Mouse (Mus musculus) CD4-positive helper T cell, adult 2 months (primary cell): ENCODE measurements around the gene Nlrc4.

Source experiments
- DNase-seq: peaks from one replicate; pipeline ENCODE4 v3.0.0-alpha.2; 2012; ENCODE audit warnings: low read depth, missing footprints, low spot score

Gene Nlrc4

DNA sequence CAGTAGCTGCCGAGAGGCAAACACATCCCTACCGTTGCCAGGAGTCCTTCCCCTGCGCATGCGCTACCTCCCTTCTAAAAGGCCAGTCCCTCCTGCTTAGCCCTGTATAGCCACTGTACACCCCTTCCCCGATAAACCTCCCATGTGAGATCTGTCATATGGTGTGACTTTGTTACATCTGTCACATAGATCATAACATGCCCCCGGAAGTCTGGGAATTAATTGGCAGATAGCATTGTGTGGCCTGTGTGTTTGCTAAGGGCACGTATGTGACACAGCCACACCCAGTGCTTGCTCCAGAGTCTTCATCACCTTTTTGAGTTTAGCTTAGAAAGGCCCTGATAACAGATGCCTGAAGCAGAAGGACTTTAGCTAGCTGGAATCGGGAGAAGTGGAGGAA lies 28.9 kb downstream of the Nlrc4 start:
- DNase-seq = no peak

GRCm38 (mm10) chr17:74424401-74425005 lies 34.4 kb downstream of the Nlrc4 start:
- DNase-seq = no peak

- DNase-seq = no peak
Observed at GRCm38 (mm10) chr17:74420656-74421055, 38.3 kb downstream of the Nlrc4 start.

DNA sequence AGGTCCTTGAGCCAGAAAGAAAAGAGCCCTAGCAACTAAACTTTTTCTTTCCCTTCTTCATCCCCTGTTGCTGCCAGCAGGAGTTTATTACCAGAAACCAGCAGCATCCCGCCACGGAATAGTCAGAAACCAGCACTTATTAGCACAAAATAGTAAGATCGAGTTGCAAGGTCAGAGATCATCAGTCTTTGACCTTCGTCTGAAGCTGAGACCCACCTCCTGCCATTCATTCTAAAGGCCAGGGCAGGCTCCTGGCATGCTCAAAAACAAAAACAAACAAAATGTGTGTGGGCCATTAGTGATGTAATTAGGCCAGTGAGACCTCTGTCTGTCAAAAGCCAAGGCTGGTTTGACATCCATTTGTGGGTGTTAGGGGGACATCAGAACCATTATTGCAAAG lies 40.8 kb downstream of the Nlrc4 start:
- DNase-seq = no peak

- DNase-seq = no peak
Observed at GRCm38 (mm10) chr17:74416841-74417360, 42.0 kb downstream of the Nlrc4 start.

- DNase-seq = no peak
Observed at GRCm38 (mm10) chr17:74414671-74415070, 44.3 kb downstream of the Nlrc4 start.

- no peak for DNase-seq
Observed at GRCm38 (mm10) chr17:74413324-74413723, 45.6 kb downstream of the Nlrc4 start.

DNA sequence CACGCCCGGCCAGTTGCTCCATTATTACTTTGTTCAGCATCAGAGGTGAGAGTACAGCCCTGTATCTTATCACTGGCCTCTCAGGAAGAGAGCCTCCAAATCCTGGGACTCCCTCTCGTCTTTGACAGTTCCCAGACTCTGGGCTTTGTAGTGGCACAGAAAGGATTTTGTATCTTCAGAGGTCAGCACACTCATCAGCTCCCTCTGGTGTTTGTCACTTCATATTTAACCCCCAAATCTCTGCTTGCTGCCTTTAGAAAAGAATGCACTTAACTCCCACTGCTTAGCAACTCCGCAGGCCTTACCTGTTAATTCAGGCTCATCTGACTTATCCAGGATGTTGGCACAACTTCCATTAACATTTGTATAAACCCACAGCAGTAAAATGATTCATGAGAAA lies 49.2 kb downstream of the Nlrc4 start:
- DNase-seq = peak; percentile 17

DNA sequence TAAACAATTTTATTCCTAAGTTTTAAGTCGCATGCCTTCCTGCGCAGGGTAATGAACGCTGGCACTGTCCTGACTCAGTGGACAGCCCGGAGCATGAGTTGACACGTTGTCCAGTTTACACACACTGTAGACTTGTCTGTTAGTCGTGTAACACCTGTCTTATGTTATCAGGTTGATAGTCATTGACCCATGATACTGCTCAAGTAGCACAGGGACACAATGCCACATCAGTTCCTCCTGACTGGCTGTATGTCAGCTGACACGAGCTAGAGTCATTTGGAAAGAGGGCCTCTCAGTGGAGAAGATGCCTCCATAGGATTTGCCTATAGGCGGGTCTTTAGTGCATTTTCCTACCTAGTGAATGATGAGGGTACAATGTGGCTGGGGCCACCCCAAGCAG lies 52.5 kb downstream of the Nlrc4 start:
- DNase-seq = no peak

DNA sequence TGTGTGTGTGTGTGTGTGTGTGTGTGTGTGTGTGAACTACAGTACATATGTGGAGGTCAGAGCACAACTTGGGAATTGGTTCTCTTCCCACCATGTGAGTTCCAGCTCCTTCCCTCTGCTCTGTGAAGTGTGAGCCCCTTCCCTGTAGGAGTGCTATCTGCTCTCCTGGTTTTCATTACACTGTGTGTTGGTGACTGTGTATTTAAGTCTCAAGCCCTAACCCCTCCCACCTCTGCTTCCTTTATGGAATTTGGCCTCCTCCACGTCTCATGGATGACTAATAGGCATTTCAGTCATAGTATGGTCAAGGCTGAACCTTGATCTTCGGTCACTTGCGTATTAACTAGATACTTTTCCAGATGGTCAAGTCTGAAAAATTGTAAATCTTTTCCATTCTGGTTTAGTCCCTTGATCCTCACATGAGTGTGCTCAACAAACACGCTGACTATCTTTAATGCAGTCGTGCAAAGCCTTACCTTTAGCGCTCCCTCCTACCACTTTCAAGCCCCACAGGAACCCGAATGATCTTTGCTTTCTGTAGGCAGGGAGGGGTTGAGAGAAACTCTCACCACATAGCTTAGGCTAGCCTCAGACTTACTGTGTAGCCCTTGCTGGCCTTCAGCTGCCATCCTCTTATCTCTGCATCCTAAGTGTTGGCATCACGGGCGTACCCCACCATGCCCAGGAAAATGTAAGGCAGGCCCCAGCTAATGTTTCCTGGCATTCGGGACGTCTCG lies 56.3 kb downstream of the Nlrc4 start:
- DNase-seq = no peak

DNA sequence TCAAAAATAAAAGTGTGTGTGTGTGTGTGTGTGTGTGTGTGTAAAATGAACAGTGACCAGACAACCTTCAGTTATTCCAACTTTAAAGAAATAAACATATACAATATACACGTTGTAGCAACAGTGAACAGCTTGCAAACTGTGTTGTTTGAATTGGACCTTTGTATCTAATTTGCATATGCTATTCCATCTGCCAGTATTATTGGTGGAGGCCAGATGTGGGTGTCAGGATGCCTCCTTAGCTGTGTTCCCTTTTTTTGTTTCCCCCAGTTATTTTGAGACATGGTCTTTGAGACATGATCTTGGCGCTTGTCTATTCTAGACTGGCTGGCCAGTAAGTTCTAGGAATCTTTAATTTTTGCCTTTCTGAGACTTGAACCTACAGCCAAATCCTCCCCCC lies 61.8 kb downstream of the Nlrc4 start:
- DNase-seq = no peak

GRCm38 (mm10) chr17:74396766-74397165 lies 62.2 kb downstream of the Nlrc4 start:
- no peak for DNase-seq

GRCm38 (mm10) chr17:74395383-74396065 lies 63.4 kb downstream of the Nlrc4 start, which contains the start of gene Slc30a6:
TSS of gene Slc30a6 (plus strand) at chr17:74395608.
- DNase-seq = peak; percentile 96

GRCm38 (mm10) chr17:74394855-74395254 lies 64.1 kb downstream of the Nlrc4 start:
- peak; percentile 54 for DNase-seq

- DNase-seq = no peak
Observed at GRCm38 (mm10) chr17:74394381-74394780, 64.6 kb downstream of the Nlrc4 start.

DNA sequence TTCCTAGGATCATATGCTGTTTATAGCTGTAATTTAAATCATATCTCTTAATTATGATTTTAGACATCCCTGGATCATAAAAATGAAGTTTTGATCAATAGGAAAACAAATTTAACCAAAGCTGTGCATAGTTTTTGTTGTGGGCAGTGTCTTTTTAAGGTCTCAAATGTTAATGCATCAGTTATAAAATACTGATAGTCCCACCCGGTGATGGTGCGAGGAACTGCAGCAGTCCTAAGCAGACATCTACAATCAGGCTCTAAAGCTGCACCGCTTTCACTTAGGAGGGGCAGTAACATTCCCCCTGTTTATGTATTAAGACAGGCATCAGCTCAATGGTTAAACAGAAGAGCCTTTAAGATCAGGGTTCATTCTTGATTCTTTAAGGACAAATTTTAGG lies 69.1 kb downstream of the Nlrc4 start:
- DNase-seq = no peak

DNA sequence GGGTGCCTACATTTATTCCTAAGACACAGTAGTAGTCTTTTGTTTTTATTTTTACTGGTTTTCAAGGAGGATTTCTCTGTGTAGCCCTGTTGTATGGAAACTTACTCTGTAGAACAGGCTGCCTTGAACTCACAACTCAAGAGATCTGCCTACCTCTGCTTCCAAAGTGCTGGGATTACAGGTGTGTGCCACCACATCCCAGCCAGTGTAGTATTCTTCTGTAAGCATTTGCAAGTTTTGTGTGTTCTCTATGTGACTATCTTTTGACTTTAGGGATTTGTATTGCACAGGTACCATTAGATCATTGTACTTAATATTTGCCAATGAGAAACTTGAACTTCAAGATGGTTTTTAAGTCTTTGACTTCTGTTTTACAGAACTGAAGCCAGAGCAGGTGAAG lies 72.3 kb downstream of the Nlrc4 start:
- DNase-seq = no peak

GRCm38 (mm10) chr17:74376916-74377315 lies 82.0 kb downstream of the Nlrc4 start:
- DNase-seq = no peak
